Mouse (Mus musculus) effector memory CD4-positive, alpha-beta T cell, adult 7 months (primary cell): ENCODE measurements around the gene Ifna5. TPM values are rescaled to one million over a fixed set of nuclear protein-coding genes. Genes with fewer than 3 reads are reported as not detected.

Experiments used
- polyA plus RNA-seq: library from polyadenylated mRNA; unstranded; fragments of 100-300 nt; shearing (Covaris generic); gene quantifications from one replicate; pipeline ENCODE4 v1.2.1, GENCODE M21; 2017

The Ifna5 gene
- polyA plus RNA-seq, result not detected

DNA sequence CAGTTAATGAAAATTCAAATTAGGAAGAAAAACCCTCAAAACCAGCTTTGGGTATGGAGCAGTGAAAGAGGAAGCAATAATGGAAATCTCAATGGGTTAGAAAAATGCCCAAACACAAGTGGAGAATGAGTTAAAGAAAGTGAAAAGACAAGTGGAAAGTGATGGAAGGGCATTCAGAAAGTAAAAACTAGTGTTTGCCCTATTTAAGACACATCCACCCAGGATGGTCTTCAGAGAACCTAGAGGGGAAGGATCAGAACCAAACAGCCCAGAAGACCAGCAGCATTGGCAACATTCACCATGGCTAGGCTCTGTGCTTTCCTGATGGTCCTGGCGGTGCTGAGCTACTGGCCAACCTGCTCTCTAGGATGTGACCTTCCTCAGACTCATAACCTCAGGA, at the start of gene Ifna5:
Gene Ifna5, plus strand, starts transcription at position 301 of the 400 bp plus-strand sequence.

GRCm38 (mm10) chr4:88788402-88788801, 46.9 kb upstream of the Ifna5 start, which contains the start of gene Gm13277:
Gene Gm13277, plus strand, starts transcription at chr4:88788632.

DNA sequence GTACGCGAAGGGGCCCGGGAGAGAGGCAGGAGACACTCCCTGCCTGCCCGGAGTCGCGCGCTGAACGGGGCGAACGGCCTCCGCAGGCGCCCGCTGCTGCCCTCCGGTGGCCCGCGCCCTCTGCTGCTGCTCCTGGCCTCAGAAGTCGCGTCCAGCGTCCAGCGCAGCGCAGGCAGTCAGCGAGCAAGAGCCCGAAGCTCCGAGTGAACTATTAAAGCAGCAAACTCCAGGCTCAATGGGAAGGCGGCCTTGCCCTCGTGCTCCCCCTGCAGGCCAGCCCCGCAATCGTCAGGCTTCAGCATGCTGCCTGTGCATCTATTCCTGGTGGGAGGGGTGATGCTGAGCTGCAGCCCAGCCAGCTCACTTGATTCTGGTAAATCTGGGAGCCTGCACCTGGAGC, 44.1 kb upstream of the Ifna5 start, which contains the start of gene Gm13278:
Gene Gm13278, plus strand, starts transcription at position 301 of the 400 bp plus-strand sequence.

GRCm38 (mm10) chr4:88793936-88794675, 41.2 kb upstream of the Ifna5 start, which contains the start of gene Gm13275:
Gene Gm13275, plus strand, starts transcription at chr4:88794487.

DNA sequence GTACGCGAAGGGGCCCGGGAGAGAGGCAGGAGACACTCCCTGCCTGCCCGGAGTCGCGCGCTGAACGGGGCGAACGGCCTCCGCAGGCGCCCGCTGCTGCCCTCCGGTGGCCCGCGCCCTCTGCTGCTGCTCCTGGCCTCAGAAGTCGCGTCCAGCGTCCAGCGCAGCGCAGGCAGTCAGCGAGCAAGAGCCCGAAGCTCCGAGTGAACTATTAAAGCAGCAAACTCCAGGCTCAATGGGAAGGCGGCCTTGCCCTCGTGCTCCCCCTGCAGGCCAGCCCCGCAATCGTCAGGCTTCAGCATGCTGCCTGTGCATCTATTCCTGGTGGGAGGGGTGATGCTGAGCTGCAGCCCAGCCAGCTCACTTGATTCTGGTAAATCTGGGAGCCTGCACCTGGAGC, 38.2 kb upstream of the Ifna5 start, which contains the start of gene Gm13279:
Gene Gm13279, plus strand, starts transcription at position 301 of the 400 bp plus-strand sequence.

DNA sequence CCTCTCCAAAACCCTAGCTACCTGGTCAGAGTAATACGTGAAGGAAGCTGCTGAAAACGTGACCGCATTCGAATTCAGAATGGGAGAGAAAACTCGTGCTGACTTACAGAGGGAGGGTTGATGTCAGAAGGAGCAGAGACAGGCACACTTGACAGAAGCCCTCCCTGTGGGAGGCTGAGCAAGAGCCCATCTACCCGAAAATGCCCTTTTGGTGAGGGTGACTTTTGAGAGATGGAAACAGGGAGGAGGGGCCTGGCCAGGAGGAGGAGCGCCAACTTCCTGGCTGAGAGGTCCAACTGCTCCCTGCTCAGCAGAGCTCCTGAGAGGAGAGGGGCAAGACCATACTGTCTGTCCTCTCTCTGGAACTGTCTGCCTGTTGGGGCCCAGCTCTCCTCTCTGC, 36.0 kb upstream of the Ifna5 start, which contains the start of gene Gm13285:
Gene Gm13285, plus strand, starts transcription at position 301 of the 400 bp plus-strand sequence.

GRCm38 (mm10) chr4:88802954-88803353, 32.4 kb upstream of the Ifna5 start, which contains the start of gene Gm13287:
Gene Gm13287, plus strand, starts transcription at chr4:88803254.

DNA sequence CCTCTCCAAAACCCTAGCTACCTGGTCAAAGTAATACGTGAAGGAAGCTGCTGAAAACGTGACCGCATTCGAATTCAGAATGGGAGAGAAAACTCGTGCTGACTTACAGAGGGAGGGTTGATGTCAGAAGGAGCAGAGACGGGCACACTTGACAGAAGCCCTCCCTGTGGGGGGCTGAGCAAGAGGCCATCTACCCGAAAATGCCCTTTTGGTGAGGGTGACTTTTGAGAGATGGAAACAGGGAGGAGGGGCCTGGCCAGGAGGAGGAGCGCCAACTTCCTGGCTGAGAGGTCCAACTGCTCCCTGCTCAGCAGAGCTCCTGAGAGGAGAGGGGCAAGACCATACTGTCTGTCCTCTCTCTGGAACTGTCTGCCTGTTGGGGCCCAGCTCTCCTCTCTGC, 30.1 kb upstream of the Ifna5 start, which contains the start of gene Gm13288:
Gene Gm13288, plus strand, starts transcription at position 301 of the 400 bp plus-strand sequence.

GRCm38 (mm10) chr4:88815928-88816327, 19.4 kb upstream of the Ifna5 start, which contains the start of gene Ifna7:
Gene Ifna7, plus strand, starts transcription at chr4:88816228.

GRCm38 (mm10) chr4:88819659-88820058, 15.7 kb upstream of the Ifna5 start, which contains the start of gene Ifna11:
Gene Ifna11, plus strand, starts transcription at chr4:88819959.

GRCm38 (mm10) chr4:88827116-88827515, 8.2 kb upstream of the Ifna5 start, which contains the start of gene Ifna6:
Gene Ifna6, plus strand, starts transcription at chr4:88827416.

DNA sequence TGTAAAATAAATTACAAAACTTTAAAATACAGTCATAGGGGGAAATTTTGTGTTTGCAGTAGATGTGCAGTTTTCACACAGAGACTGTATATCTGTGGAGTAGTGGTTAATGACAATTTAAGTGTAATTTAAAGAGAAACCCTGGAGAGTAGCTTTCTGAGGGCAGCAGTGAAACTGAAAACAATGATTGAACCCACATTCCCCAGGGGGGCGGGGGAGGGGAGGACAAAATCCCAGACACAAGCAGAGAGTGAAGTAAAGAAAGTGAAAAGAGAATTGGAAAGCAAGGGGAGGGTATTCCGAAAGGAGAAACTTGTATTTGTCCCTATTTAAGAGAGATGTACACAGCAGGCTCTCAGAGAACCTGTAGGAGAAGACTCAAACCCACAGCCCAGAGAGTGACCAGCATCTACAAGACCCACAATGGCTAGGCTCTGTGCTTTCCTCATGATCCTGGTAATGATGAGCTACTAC, 6.2 kb downstream of the Ifna5 start, which contains the start of gene Ifna4:
Gene Ifna4, plus strand, starts transcription at position 424 of the 474 bp plus-strand sequence.

DNA sequence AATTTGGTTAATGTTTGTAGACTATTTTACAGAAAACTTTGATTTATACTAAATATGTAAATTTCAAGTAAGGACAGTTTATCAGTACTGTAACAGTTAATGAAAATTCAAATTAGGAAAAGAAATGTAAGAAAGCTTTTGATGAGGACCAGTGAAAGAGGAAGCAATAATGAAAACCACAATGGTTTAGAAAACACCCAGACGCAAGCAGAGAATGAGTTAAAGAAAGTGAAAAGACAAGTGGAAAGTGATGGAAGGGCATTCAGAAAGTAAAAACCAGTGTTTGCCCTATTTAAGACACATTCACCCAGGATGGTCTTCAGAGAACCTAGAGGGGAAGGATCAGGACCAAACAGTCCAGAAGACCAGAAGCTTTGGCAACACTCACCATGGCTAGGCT, 14.4 kb downstream of the Ifna5 start, which contains the start of gene Ifna1:
Gene Ifna1, plus strand, starts transcription at position 390 of the 400 bp plus-strand sequence.

GRCm38 (mm10) chr4:88880101-88880500, 44.8 kb downstream of the Ifna5 start, which contains the start of gene Ifne:
Gene Ifne, minus strand, starts transcription at chr4:88880201.

Other genes with a start within 250 kb of the Ifna5 start
- not detected for gene Ifna9, start 243.1 kb upstream of the Ifna5 start, polyA plus RNA-seq
- gene Ifna12, start 232.1 kb upstream of the Ifna5 start, polyA plus RNA-seq, result not detected
- not detected for gene C87499, start 201.1 kb upstream of the Ifna5 start, polyA plus RNA-seq
- not detected for gene Ifna13, start 191.1 kb upstream of the Ifna5 start, polyA plus RNA-seq
- gene Ifna16, start 158.6 kb upstream of the Ifna5 start, polyA plus RNA-seq, result not detected
- not detected for gene Ifna2, start 151.6 kb upstream of the Ifna5 start, polyA plus RNA-seq
- gene Ifnab, start 144.2 kb upstream of the Ifna5 start, polyA plus RNA-seq, result not detected
- 0.74 TPM for gene Gm26566, start 113.7 kb upstream of the Ifna5 start, polyA plus RNA-seq
- 15.4 TPM for gene Klhl9, start 113.1 kb upstream of the Ifna5 start, polyA plus RNA-seq
- not detected for gene Gm13271, start 80.7 kb upstream of the Ifna5 start, polyA plus RNA-seq
- not detected for gene Gm13283, start 75.4 kb upstream of the Ifna5 start, polyA plus RNA-seq
- gene Gm13290, start 61.7 kb upstream of the Ifna5 start, polyA plus RNA-seq, result not detected
- not detected for gene Gm13289, start 58.6 kb upstream of the Ifna5 start, polyA plus RNA-seq
- not detected for gene Gm13272, start 55.7 kb upstream of the Ifna5 start, polyA plus RNA-seq
- 0.28 TPM for gene Ifnz, start 53.4 kb upstream of the Ifna5 start, polyA plus RNA-seq
- not detected for gene Gm13276, start 49.8 kb upstream of the Ifna5 start, polyA plus RNA-seq
- gene Gm13277, start 46.9 kb upstream of the Ifna5 start, polyA plus RNA-seq, result not detected
- gene Gm13278, start 44.0 kb upstream of the Ifna5 start, polyA plus RNA-seq, result not detected
- gene Gm13275, start 41.0 kb upstream of the Ifna5 start, polyA plus RNA-seq, result not detected
- gene Gm13279, start 38.1 kb upstream of the Ifna5 start, polyA plus RNA-seq, result not detected
- 1.1 TPM for gene Gm13285, start 35.9 kb upstream of the Ifna5 start, polyA plus RNA-seq
- not detected for gene Gm13287, start 32.3 kb upstream of the Ifna5 start, polyA plus RNA-seq
- not detected for gene Gm13288, start 30.0 kb upstream of the Ifna5 start, polyA plus RNA-seq
- gene Ifna7, start 19.3 kb upstream of the Ifna5 start, polyA plus RNA-seq, result not detected
- not detected for gene Ifna11, start 15.6 kb upstream of the Ifna5 start, polyA plus RNA-seq
- gene Ifna6, start 8.1 kb upstream of the Ifna5 start, polyA plus RNA-seq, result not detected
- not detected for gene Ifna4, start 6.3 kb downstream of the Ifna5 start, polyA plus RNA-seq
- gene Ifna1, start 14.6 kb downstream of the Ifna5 start, polyA plus RNA-seq, result not detected
- not detected for gene Ifne, start 44.7 kb downstream of the Ifna5 start, polyA plus RNA-seq